Mouse (Mus musculus) heart, postnatal 0 days (tissue): ENCODE data around the gene Spin2d.
"Not testable (repeated sequence)": the region's sequence is repeated elsewhere in the genome, so short reads cannot be mapped to it uniquely, and the experiment has no call there.

ENCODE experiments used
- CTCF ChIP-seq: IDR thresholded peaks from 2 replicates; pipeline ENCODE4 v1.5.1; 2016; ENCODE audit warnings: antibody characterized with exemption, control low read depth, low read depth
- EP300 ChIP-seq: IDR thresholded peaks from 2 replicates; pipeline ENCODE4 v1.6.1; 2016; ENCODE audit warnings: antibody characterized with exemption, low read depth

DNA sequence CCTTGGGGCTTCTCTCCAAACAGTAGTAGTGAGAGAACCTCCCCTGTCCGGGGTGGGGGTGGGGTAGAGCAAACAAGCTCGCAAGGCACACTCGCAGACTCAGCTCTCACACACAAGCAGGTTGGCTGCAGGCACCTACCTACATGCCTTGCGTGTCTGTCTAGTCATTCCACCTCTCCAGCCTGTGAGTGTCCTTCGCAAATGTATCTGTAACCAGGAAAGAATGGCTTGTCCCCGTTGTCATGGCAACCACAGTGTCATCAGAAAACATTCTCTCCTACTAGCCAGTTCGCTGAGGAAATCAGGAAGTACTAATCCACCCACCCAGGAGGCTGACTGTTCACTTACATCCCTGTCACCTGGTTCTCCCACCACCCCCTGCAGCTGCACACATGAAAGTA, 33.6 kb downstream of the Spin2d start:
- TF ChIP-seq CTCF, EP300: not testable (repeated sequence)
